Mouse (Mus musculus): ENCODE measurements around the gene Reg1.
"Not testable (repeated sequence)": the region's sequence is repeated elsewhere in the genome, so short reads cannot be mapped to it uniquely, and the experiment has no call there.

Reg1 gene

DNA sequence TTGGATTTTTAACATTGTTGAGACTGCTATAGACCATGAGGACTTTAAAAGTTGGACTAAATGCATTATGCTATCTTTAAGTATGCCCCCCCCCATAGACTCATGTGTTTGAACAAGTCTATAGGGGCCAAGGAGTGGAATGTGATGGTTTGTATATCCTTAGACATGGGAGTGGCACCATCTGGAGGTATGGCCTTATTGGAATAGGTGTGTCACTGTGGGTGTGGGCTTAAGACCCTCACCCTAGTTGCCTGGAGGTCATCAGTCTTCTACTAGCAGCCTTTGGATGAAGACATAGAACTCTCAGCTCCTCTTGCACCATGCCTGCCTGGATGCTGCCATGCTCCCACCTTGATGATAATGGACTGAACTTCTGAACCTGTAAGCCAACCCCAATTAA lies at the start of gene Reg1:
TSS of gene Reg1 (plus strand) at position 301 of the 400 bp plus-strand sequence.
- not testable (repeated sequence) for DNase-seq (ENCODE audit: low read depth, low spot score)

DNA sequence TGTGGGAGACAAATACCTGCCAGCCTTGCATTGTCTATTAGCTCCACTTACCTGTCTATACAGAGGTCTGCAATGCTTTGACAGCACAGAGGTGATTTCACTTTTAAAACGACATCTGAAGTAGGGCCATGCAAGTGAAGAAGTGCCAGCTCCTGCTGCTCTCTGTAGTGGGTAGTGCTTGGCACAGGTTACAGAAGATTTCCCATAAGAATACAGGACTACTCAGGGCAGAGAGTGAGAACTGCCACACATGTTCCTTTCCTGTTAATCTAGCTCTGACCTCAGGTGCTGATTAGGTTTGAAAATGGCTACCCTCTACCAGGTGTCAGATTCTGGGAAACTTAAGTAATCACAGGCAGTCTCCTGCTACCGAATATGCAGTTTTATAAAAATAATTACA lies 43.7 kb upstream of the Reg1 start, which contains the start of gene Reg3d:
TSS of gene Reg3d (minus strand) at position 101 of the 400 bp plus-strand sequence.
- no peak for DNase-seq (ENCODE audit: low read depth, low spot score)

DNA sequence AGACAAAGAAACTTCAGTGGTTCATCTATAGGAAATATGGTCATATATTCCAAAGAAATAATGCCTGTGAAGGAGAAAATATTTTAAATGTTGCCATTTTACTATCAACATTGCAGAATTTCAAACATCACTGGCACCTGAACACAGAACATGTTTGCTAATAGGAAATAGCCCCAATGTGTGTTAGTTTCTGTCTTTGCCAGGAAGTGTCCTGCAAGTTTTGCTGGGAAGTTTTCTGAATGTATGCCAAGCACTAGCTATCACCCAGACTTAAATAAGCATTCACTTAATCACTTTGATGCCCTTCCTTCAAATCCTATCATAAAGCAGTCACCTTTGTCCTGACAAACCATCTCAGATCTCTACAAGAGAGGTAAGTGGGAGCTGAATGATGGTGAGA lies 42.1 kb upstream of the Reg1 start, which contains the start of gene Reg3a:
TSS of gene Reg3a (plus strand) at position 301 of the 400 bp plus-strand sequence.
- DNase-seq (ENCODE audit: low read depth, low spot score) = no peak

DNA sequence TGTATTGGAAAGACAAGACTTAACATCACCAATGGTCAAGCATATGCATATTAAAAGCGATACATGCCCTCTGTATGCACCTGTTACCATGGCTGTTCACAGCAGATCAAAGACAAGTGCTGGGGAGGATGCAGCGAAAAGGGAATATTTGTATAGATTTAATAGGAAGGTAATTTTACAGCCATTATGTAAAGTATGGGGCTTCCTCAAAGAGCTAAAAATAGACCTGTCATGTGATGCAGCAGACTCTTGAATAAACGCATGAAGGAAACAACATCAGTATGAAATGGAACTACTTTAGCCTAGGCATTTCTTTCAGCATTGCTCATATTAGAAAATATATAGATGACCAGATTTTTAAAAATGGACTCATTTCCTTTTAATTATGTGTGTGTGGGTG lies 36.9 kb upstream of the Reg1 start:
- no peak for DNase-seq (ENCODE audit: low read depth, low spot score)

DNA sequence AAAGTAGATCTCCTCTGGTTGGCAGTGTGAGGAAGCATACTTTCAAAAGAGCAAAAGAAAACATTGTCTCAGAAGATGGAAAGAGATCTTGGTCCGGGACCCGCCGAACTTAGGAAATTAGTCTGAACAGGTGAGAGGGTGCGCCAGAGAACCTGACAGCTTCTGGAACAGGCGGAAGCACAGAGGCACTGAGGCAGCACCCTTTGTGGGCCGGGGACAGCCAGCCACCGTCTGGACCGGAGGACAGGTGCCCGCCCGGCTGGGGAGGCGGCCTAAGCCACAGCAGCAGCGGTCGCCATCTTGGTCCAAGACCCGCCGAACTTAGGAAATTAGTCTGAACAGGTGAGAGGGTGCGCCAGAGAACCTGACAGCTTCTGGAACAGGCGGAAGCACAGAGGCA lies 27.2 kb upstream of the Reg1 start, which contains the start of gene Reg2:
TSS of gene Reg2 (plus strand) at position 301 of the 400 bp plus-strand sequence.
- not testable (repeated sequence) for DNase-seq (ENCODE audit: low read depth, low spot score)

DNA sequence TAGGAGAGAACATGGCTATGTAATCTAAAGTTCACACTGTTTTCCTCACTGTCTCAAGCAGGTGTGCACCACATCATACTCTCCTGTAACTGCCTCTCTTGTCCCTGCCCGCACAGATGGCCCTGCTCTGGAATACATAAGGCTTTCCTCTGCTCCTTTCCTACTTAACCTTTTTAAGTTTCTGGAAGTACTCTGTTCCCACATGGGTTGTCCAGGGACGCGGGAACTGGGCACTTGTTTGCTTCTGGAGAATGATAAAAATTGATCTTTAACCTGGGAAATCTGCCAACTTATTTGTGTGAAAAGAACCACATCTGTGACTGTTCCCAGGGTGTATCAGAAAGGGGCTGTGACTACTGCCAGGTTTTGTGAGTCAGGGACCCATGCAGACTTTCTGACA lies 3.0 kb downstream of the Reg1 start:
- DNase-seq (ENCODE audit: low read depth, low spot score) = no peak

DNA sequence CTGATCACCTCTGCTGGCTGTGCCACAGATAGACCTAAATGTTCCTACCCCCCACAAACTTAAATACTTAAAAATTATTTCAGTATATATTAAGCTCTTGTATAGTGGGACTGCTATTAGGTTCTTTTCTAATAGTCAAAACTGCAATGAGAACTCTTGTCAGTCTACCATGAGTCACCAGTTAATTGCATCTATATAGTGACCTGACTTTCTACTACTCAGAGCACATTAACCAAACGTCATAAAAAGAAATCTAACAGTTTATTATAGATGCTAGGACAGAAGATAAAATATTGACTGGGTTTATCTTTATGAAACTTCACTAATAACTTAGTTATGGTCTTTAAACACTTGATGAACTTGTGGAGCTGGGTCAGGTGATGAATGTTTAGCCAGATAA lies 24.7 kb downstream of the Reg1 start:
- DNase-seq (ENCODE audit: low read depth, low spot score) = no peak

DNA sequence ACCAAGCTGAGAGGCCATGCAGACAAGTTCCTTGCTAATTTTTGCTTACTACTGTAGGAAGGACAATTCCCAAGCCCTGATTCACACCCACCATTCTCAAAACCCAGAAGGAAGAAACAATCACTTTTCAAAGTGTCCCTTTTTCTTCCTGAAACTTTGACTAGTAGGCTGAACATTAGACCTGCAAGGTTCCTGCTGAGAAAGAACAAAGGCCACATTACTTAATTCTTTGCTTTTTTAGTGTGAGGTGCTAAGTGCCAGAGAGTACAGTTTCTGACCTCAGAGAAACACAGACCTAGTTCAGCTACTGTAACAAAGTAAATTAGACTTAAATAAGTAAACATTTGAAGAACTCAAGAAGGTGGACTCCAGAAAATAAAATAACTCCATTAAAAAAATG lies 25.9 kb downstream of the Reg1 start:
- DNase-seq (ENCODE audit: low read depth, low spot score) = no peak

DNA sequence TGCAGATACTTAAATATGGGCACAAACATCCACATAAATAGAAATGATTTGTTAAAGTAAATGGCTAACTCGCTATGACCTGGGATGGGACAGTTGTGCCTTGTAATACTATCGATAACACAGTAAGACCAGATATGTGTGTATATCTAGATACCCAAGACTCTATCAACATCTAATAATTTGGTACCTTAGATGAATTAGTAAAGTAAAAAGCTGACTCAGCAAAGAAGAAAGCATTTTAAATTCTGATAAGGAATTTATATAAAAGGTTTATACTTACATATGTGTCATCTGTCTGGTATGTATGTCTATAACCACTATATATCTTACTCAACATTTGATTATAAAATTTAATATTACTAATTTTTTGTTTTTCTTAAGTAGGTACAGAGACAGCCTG lies 30.3 kb downstream of the Reg1 start:
- no peak for DNase-seq (ENCODE audit: low read depth, low spot score)

DNA sequence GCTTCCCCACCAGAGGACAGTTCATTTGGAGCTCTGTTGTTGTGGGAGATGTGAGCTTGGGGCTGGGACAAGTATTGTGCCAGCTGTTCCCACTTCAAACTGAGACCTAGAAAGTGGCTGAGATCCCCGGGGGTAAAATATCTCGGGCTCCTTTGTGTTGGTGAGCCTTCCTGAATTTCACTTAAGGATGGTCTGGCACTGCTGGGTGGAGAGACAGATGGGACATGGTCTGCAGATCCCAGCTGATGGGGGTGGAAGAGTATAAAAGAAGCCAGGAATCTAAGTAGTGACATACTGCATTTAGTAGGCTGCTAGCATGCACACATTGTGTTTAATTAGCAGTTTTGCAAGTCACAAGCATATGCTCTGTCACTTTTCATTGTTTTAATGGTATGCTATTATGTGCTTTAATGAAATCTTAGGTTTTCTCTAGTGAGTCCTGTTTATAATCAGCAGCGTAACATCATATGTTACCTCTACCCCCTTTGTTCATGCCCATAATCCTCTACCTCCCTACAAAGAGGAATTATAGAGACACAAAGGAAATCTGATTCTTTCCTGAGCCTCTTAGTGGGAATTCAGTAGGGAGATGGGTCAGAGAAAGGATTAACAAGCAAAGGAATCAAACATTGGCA lies 37.8 kb downstream of the Reg1 start:
- DNase-seq (ENCODE audit: low read depth, low spot score) = no peak

DNA sequence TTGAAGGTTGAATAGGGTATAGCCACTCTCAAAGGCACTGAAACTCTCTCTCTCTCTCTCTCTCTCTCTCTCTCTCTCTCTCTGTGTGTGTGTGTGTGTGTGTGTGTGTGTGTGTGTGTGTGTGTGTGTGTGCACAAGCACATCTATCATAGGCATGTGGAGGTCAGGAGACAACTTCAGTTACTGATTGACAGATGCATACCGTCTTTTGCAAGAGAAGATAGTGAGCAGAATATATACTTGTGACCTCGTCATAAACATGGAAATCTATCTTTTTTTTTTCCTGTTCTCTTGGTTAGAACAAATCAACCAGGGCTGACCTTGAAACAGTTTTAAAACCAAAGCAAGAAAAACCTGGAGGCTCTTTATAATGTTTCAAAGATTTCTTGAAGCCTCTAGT lies 39.8 kb downstream of the Reg1 start:
- no peak for DNase-seq (ENCODE audit: low read depth, low spot score)

DNA sequence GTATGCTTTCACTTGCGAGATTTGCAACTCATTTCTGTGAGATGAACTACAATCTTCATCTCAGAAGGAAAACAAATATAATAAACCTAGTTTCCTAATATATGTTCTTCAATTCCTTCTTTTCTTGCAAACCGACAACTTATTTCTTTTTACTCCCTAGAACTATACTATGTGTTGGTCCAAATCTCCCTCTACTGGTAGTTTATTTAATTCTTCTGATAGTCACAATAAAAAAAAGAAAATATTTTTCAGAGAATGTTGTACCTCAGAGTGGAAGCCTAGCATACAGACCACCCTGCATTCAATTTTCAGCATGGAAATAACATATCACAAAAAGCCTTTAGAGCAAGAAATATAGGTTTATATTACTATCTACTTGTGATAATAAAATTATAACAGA lies 40.8 kb downstream of the Reg1 start:
- DNase-seq (ENCODE audit: low read depth, low spot score) = no peak

DNA sequence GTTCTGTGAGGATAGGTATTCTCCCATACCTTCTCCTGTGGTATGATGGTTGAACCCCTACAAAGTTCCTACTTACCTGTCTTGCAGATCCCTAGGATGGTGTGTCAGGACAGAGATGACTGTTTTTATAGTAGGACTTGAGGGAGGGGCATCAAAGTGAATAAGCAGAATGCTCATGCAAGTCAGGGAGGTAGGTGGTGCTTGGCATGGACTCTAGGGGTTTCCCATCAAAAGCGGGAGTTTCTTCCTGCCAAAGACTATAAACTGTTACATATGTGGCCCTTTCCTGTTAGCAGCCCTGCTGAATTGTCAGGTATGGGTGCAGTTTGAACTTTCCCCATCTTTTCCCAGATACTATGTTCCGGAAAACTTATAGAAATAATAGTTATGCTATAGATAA lies 46.3 kb downstream of the Reg1 start, which contains the start of gene Reg3g:
TSS of gene Reg3g (minus strand) at position 101 of the 400 bp plus-strand sequence.
- no peak for DNase-seq (ENCODE audit: low read depth, low spot score)

DNA sequence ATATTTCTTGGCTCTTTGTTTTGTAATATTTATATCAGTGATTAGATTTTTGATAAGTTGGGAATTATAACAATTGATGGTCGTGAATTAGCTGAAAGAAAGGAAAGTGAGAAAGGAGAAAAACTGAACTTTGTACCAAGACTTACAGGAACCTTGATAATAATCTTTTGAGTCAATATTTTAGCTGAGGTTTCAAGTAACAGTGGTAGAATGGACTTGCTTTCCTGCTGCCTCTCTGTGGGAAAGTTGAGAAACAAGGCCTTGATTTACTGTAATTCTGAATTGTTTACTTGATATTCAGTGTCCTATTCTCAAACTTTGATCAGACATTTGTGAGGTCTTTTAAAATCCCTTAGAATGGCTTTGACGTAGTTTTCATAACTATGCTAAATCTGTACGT lies 46.8 kb downstream of the Reg1 start:
- no peak for DNase-seq (ENCODE audit: low read depth, low spot score)

All from forelimb bud, embryonic 11.5 days (tissue).